Mouse (Mus musculus): Measurements from ENCODE around the gene Chmp6.

Gene Chmp6

DNA sequence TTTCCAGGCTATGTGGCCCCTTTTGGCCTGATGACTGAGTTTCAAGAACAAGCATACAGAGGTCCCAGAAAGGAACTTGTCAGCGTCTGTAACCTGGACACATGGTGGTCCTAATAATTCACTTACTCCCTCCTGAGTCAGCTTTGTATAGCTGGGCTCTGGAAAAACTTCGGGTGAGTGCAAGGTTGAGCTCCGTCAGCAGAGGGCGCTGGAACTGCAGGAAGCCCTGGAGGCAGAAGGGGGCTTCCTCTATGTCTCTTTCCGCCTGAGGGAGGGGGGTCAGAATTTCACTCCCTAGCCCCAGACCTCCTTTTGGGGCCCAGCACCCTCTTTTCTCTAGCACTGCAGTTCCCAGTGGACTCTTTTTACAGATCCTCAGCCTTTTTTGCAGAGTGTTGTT lies 3.8 kb upstream of the Chmp6 start:
- peak; percentile 26 for DNase-seq (ENCODE audit: low spot score)

DNA sequence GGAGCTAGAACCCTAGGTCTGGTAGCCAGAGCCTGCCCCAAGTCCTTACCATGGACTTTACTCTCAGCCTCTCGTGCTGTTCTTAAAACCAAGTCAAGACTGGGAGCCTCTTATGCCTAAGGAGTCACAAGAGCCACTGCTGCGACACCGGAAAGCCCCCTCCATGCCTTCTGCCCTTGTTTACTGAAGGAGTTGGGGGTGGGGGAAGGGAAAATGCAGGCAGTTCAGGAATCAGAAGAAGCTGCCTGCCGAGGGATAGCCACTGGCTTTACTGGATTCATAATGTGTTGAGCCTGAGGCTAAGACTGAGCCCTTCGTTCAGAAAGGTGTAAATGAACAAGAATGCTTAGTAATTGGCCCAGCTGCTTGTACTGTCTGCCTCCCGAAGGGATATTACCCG lies 396 bp upstream of the Chmp6 start:
- DNase-seq (ENCODE audit: low spot score): no peak

DNA sequence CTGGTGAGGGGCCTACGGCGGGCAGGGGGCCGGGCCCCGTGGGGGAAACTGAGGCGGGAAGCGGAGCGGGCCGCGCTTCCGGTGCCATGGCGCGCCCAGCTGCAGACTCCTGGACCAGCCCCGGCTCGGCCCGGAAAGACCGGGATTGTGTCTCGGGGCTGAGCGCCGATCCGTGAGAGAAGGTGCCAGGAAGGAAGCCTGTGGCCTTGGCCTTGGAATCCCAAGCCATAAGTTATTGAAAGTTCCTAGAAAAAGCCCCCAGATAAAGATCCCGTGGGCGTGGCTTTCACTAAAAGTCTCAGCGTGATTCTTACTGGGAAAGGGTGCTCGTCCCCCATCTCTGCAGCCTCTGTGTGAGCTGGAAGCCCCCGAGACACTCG lies 684 bp downstream of the Chmp6 start:
- DNase-seq (ENCODE audit: low spot score): no peak

DNA sequence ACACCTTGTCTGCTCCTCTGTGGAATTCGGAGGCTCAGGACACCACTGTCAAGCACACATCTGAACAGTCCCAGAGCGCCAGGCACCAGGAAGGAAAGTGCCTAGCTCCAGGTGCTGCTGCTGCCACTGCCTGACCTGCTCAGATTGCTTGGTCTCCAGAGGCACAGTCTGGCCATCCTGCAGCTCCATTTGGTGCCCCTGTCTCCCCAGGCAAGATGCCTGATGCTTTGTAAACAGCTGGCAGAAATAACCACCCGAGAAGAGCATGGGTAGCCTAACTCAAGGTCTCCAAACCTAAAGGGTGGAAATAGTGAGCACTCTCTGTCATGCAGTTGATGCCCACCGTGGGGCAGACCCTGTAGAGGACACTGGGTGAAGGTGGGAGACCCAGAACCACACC lies 1.1 kb downstream of the Chmp6 start:
- no peak for DNase-seq (ENCODE audit: low spot score)

DNA sequence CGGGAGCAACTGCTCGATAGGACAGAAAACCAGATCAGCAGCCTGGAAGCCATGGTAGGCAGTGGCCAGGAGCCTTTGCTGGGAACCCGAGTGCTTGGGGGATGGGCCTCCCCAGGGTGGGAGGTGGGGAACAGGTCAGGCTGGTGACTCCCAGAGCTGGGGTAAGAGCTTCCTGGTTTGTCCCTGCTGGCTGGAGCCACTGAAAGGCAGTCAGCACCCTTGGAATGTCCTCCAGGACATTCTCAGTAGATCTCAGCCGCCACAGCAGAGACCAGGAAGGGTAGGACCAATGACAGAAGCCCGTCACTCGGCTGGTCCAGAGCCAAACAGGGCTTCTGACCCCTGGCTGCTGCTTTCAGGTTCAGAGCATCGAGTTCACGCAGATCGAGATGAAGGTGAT lies 2.4 kb downstream of the Chmp6 start:
- DNase-seq (ENCODE audit: low spot score): no peak

DNA sequence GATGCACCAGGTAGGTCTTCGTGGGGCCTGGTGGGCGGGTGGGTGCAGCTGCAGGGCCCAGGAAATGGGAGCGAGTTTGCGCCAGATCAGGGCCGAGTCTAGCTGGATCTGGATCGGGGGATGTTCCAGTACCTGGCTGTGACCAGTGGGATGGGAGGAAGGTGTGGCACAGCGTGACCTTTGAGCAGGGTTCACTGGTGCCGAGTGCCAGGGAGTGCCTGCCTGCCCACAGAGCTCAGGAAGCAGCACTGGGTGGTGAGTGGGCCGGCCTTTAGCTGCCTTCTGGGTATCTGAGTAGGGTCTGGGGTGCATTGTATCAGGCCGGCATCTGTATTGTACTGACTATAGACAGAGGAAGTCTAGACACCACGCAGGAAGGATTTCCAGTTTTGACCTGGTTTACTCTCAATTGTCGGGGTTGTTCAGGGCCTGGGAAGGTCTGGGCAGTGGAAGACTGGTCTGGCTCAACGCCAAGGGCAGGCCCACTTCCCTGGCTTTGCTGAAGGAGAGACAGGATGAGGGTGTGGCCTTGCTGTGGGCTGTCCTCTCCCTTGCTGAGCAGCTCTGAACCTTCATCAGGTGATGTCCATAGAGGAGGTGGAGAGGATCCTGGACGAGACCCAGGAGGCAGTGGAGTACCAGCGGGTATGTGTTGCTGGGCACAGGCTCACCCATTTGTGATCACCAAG lies 3.0 kb downstream of the Chmp6 start:
- no peak for DNase-seq (ENCODE audit: low spot score)

DNA sequence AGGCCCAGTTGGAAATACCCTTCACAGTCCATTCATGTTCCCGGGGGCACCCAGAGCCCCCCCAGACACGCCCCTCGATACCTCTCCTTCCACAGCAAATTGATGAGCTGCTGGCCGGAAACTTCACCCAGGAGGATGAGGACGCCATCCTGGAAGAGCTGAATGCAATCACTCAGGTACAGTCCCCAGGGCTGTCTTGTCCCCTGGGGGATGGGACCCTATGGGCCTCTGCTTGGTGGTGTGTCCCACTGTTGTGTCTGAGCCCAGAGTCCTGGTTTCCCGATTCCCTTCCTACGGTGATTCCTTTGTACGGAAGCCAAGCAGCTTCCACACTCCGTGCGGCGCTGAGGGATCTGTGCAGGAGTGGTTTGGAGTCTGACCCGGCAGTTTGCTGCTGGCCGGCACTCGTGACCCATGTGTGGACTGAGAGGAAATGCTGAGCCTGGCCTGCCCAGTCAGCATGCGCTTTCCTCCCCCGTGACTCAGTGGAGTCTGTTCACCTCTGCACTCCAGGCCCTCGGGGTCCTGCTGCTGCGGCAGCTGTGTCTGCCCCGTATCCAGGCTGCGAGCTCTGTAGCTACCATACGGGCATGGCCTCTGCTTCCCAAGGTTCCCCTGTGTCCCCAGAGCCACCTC lies 3.7 kb downstream of the Chmp6 start:
- DNase-seq (ENCODE audit: low spot score): no peak

DNA sequence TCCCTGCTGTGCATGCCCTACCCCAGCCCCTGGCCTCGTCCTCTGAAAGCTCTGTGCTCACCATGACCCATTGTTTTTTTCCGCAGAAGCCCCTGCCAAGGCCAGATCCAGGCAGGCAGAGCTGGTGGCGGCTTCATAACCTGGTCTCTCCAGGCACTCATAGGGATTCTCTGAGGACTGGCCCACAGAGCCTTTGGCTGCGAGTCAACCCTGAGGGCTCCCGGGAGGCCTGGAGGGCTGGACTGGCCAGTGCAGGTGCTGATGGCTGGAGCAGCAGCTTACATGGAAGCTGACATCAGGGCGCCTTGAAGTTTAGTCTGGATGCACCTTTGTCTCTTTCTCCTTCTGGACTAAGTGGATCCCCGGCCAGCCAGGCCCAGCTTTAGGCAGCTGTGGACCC lies 5.3 kb downstream of the Chmp6 start:
- no peak for DNase-seq (ENCODE audit: low spot score)

DNA sequence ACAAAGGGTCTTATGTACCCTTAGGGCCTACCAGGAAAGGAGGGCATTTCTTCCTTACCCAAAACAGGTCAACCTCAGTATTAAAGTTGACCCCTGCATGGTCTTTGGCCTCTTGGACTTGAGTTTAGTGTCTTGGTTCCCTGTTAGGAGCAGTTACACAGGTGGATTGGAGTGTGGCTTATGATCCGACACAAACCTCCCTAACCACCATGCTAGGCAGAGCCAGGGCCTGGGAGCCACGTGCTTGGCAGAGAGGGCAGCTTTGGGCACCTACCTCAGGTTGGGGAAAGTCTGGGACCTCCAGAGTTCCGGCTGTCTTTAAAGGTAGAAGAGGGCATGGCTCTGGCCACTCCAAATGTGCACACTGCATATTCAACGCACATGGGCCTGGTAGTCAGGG lies 6.2 kb downstream of the Chmp6 start:
- DNase-seq (ENCODE audit: low spot score): no peak

DNA sequence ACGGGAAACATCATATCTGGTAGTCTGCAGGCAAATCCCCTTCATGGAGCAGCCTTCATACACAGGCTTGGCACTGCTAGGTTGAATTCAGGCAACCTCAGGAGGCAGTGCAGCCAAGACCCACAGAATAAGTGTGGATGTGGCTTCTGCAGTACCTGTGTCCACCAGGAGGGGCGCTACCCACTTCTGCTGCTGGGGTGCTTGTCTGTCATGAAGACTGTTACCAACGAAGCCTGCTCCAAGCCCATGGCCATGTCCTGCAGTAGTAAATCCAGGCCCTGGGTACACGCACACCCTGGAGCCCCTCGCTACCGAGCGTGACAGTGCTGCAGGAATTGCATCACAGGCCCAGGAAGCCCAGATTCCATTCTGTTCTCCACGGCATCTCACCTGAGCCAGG lies 6.7 kb downstream of the Chmp6 start:
- DNase-seq (ENCODE audit: low spot score): peak; percentile 42

DNA sequence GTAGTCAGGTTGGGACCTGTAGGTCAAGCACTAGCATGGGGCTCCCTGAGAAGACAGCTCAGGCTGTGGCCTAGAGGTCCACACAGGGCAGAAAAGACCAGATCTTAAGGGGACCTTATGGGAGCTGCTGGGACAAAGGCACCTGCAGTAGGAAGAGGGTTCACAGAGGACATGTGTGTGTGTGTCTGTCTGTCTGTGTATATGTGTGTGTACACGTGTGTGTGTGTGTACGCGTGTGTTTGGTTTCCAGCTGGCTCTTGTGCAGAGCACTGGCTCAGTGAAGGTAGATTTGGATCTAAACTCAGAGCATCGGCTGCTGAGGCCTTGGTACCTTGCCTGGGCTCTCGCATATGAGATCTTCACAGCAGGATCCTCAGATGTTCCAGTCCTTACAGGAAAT lies 7.4 kb downstream of the Chmp6 start:
- no peak for DNase-seq (ENCODE audit: low spot score)

DNA sequence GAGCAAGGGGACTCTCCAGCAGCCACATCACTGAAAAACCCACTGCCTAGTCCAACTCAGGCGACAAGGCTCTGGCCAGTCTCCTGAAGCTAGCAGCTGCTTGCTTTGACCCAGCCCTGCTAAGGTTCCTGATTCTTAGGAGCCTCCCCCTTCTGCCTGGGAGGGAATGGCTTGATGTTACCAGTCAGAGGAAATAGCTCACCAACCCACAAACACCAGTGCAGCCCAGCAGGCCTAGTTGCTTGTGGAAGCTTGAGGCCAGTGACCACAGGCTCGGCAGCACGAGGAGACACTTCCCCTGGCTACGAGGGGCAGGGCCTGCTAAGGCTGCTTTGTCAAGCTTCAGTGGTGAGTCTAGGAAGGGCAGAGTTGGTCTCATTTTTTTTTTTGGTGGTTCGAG lies 11.9 kb downstream of the Chmp6 start:
- DNase-seq (ENCODE audit: low spot score): no peak

DNA sequence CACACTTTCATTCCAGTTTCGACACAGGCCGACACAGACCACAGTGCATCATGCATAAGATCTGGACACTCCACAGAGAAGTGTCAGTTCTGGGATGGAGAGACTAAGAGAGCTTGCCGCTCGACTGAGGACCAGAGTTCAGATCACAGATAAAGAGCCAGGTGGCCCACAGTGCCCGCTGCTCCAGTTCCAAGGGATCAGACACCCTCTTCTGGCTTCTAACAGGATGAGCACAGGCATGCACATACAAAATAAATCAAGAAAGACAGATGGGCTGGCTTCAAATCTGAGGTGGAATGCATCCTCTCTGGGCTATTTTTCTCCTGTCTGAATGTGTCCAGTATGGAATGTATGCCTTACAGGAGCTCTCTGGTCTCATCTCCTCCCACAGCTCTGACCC lies 13.5 kb downstream of the Chmp6 start:
- no peak for DNase-seq (ENCODE audit: low spot score)

DNA sequence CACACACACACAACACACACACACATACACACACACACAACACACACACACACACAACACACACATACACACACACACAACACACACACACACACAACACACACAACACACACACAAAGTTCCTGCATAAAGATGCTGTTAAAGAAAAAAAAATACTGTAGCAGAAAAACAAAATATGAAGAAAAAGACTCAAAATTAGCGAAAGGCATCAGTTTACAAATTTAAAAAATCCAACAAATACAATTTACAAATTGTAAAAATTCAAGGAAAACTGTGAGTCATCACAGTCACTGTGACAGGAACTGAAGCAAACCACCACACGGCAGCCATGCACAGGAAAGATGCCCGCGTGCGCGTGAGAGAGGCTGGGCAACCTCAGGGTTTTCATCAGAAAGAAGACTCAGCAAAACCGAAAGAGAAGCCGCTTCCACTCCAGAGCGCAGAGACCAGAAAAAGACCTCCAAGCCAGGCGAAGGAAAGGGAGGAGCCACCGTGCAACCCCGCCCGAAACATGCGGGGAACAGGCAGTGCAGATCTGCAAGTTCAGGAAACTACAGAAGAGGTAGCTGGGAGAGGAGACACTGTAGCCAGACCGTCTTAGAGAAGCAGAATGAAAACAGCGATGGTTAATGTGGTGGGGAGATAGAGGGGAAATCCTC lies 14.9 kb downstream of the Chmp6 start:
- peak; percentile 45 for DNase-seq (ENCODE audit: low spot score)

DNA sequence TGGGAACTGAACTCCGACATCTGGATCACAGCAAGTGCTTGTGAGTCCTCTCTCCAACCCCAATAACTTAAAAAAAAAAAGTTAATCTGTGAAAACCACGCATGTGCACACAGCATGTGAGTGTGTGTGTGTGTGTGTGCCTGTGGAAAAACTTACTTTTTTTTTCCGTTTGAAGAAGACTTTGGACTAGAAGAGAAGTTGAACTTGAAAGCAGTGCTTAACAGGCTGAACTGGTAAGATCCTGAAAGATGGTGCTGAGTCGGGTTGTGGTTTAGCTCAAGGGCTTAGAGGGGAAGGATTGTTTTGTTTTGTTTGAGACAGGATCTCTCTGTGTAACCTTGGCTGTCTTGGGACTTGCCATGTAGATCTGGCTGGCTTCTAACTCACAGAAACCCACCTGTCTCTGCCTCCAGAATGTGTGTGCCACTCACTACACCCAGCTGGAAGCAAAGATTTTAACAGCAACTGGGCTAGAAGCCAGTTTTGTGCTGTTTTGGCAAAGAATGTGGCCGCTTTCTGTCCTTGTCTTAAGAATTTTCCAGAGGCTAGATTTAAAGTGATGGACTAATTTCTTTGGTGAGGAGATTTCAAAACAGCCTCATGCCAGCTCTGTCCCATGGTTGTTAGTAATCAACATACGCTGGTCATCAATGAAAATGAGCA lies 16.5 kb downstream of the Chmp6 start:
- DNase-seq (ENCODE audit: low spot score): no peak

DNA sequence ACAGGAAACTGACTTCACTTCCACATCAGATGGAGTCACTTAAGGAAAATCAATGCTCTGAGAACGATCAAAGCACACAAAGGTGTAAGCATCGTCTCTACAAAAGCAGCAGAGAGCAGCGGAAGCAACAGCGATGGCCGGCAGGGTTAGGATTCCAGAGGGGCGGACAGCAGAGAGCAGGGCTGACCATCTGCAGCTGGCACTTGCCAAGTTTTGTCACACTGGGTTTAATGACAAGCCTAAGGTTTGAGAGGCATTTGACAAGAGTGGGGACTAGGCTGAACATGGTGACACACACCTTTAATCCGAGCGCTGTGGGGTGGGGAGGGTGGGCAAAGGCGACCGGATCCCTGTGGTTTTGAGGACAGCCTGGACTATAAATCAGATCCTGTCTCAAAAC lies 18.6 kb downstream of the Chmp6 start:
- DNase-seq (ENCODE audit: low spot score): no peak

DNA sequence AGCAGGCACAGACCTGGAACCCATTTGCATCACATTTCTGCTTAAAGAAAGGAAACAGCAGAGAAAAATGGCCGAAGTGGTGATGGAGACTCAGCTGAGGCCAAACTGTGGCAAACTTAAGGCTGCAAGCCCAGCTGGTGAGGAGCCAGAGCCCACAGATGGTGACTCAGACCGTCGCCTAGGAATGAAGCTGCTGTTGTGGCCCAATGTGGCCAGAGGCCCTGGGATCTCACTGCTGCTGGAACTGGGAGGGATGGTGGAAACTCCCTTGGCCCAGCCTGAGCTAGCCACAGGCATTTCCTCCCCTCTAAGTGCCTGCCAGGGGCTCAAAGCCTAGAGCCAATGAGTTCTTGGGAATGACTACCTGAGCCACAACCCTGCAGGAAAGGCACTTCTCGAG lies 19.9 kb downstream of the Chmp6 start:
- DNase-seq (ENCODE audit: low spot score): no peak

DNA sequence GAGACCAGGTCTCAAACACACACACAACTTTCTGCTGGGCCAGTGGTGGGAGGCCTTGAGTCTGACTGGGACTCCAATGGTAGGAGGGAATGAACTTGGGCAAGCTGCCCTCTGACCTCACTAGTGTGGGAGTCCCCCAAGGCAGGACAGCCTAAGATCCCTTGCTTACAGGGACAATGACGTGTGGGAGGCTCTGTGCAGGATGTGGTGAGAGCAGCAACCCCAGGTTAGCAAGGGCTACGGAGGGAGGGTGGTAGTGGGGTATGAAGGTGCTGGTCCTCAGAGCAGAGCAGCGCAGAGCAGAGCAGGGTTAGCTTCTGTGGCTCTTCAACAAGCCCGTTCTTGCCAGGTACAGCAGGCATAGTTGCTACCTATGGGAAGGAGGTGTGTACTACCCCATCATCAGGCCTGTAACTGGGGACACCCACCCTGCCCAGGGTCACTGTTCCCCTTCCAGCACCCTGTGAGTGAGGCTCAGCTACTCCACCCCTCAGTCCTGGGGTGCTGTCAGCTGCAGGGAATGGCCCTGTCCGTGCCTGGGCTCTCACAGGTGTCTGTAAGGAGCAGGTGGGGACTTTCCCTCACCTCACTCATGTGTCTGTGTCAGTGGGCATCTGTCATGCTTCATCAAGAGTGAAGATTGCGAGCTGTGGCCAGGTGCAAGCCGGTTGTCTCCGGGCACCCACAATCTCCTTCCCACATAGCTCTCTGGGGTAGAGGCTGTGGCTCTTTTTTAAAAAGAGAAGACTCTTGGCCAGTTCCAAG lies 20.8 kb downstream of the Chmp6 start:
- no peak for DNase-seq (ENCODE audit: low spot score)

DNA sequence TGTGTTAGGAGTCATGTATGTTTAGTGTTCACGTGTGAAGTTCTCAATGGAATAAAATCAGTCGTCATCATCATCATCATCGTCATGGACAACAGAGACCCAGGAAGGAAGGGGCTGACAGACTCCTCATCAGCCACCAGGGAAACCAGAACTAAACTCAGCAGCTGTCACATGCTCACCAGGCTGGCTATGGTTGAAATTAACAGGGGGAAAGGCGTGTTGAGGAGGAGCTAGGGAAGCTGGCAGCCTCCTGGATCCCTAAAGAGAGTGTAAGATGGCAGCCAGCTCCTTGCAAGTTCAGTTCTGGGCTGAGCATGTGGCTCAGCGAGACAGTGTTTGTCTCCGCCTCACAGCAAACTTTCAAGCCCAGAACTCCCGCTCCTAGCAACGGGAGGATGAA lies 21.5 kb downstream of the Chmp6 start:
- no peak for DNase-seq (ENCODE audit: low spot score)

DNA sequence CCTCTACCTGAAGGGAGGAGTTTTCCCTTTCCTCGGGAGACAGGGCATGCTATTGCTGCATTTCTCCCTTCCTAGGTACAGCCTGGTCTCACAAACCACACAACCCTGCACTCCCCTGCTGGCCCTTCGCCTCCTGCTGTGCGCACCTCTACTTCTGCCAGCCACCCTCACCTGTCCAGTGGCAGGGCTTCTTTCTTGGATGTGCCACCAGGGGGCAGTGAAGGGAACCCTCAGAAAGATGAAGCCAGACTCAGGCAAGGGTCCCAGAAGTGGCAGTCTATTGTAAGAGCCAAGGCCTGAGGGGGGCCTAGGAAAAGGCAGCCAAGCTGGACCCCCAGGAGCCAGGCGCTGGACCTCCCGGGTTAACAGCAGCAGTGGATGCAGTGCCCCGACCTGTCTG lies 22.2 kb downstream of the Chmp6 start:
- no peak for DNase-seq (ENCODE audit: low spot score)

DNA sequence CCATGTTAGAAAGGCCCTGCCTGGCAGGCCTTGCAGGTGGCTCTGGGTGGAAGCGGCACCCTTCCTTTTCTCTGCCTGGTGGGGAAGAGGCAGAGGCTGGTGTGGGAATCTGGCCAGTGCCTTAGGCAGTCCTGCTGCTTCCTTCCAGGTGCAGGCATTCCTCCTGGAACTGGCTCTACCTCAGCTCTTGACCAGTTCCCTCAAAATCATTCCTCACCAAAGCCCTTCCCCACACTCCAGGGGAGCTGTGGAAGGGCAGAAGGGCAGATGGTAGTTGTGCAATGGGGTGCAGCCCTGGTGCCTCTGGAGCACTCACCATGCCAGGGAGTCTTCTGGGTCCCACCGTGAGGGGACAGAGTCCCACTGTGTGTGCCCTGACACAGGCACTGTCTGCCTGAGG lies 23.2 kb downstream of the Chmp6 start:
- no peak for DNase-seq (ENCODE audit: low spot score)

DNA sequence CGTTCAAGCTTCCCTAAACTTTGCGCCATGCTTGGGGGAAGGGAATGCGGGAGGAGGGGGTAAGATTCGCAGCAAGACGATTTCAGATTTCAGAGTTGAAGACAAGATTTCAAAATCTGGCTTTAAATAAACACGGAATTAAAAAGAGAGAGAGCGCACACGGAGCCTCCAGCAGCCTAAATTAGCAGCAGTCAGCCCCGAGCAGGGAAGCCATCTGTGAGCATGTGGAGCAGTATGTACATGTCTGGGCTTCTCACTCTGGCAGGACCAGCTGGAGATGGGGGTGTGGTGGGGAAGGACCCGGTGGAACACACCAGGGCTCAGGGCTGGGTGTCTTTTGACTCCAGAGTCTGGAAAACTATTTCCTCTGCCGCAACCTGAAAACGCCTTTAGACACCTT lies 24.0 kb downstream of the Chmp6 start:
- DNase-seq (ENCODE audit: low spot score): no peak
